Mouse (Mus musculus): ENCODE results near the gene Dr1. TPM values are rescaled to one million over a fixed set of nuclear protein-coding genes. Genes with fewer than 3 reads are reported as not detected.
"Not testable (repeated sequence)": the region's sequence is repeated elsewhere in the genome, so short reads cannot be mapped to it uniquely, and the experiment has no call there.

The Dr1 gene
- polyA plus RNA-seq, 1 experiment from 2014 or later = 66.8 TPM

DNA sequence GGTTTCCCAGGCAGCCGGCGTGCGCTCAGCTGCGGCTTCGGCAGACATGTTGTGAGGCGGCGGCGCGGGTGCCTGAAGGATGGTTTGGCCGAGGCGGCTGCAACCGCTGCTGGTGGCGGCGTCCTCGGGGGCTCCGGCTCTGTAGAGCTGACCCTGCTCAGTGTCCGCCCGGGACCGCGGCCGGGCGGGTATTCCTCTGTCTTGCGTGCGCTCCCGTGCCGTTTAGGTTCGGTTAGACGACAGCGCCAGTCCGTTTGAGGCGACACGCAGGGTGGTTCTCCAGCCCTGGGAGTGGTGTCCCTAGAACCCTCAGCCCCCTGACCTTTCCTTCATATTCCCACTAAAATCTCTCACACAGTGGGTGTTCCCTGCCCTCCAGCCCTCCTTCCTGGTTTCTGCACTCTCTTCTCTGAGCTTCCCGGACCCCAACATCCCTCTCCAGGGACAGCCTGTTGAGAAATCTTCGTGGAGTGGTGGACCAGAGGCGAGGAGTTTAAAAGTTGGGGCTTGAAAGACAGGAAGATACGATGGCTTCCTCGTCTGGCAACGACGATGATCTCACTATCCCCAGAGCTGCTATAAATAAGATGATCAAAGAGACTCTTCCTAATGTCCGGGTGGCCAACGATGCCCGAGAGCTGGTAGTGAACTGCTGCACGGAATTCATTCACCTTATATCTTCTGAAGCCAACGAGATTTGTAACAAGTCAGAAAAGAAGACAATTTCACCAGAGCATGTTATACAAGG, 540 bp downstream of the Dr1 start:
- Histone ChIP-seq H3K36me3 (ENCODE audit: control insufficient read depth, insufficient read depth, low read length) (no peaks in the 10 kb centered on the region), H3K9ac (ENCODE audit: low read length) (peak overlapping the region; percentile 90), H3K27ac (ENCODE audit: low read depth, low read length) (peak overlapping the region; percentile 89), H3K4me2 (peak overlapping the region; percentile 66), H3K4me1 (ENCODE audit: control insufficient read depth, insufficient read depth, low read length) (peaks cover 21% of the 10 kb centered on the region), H3K27me3 (ENCODE audit: control insufficient read depth, insufficient read depth, low read length) (no peaks in the 10 kb centered on the region), H3K9me3 (ENCODE audit: control insufficient read depth, low read length) (no peaks in the 10 kb centered on the region), H3K4me3 (ENCODE audit: low read depth, low read length) (peak overlapping the region; percentile 90)
- DNase-seq (ENCODE audit: low spot score, missing footprints) (peak; percentile 90), ATAC-seq (ENCODE audit: low FRiP score) (peak; percentile 82)
- WGBS = 1% methylated on average over 44 of the region's 44 CpGs

DNA sequence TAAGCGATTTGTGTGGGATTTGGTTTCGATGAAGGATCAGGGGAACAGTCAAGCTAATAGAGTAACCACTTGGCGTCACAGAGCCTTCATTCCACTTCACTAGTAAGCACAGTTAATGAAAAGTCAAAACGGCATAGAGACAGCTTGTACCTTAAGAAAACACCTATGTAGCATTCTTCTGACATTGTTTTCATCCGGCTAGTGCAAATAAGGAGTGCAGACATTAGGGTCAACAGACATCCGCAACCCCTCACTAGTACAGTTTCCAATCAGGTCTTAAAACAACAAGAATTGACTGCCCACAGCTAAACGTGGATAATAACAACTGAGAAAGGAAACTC, 1.1 kb downstream of the Dr1 start:
- H3K27ac ChIP-seq (ENCODE audit: low read depth, low read length) = no peak overlapping the region
- H3K9ac ChIP-seq (ENCODE audit: low read length) = peak overlapping the region; percentile 90
- WGBS = 18% methylated on average over 7 of the region's 7 CpGs
- H3K36me3 ChIP-seq (ENCODE audit: control insufficient read depth, insufficient read depth, low read length) = no peaks in the 10 kb centered on the region
- H3K4me3 ChIP-seq (ENCODE audit: low read depth, low read length) = peak overlapping the region; percentile 90
- H3K9me3 ChIP-seq (ENCODE audit: control insufficient read depth, low read length) = no peaks in the 10 kb centered on the region
- H3K4me2 ChIP-seq = peak overlapping the region; percentile 66
- no peak for DNase-seq (ENCODE audit: low spot score, missing footprints)
- no peaks in the 10 kb centered on the region for H3K27me3 ChIP-seq (ENCODE audit: control insufficient read depth, insufficient read depth, low read length)
- no peak for ATAC-seq (ENCODE audit: low FRiP score)
- H3K4me1 ChIP-seq (ENCODE audit: control insufficient read depth, insufficient read depth, low read length) = peaks cover 21% of the 10 kb centered on the region

- peak; percentile 85 for DNase-seq (ENCODE audit: low spot score, missing footprints)
- 63% methylated on average over 9 of the region's 9 CpGs for WGBS
- Histone ChIP-seq H3K9ac (ENCODE audit: low read length) (peak overlapping the region; percentile 90), H3K36me3 (ENCODE audit: control insufficient read depth, insufficient read depth, low read length) (no peaks in the 10 kb centered on the region), H3K4me1 (ENCODE audit: control insufficient read depth, insufficient read depth, low read length) (peaks cover 21% of the 10 kb centered on the region), H3K27ac (ENCODE audit: low read depth, low read length) (no peak overlapping the region), H3K4me2 (peak overlapping the region; percentile 66), H3K9me3 (ENCODE audit: control insufficient read depth, low read length) (no peaks in the 10 kb centered on the region), H3K4me3 (ENCODE audit: low read depth, low read length) (peak overlapping the region; percentile 90), H3K27me3 (ENCODE audit: control insufficient read depth, insufficient read depth, low read length) (no peaks in the 10 kb centered on the region)
- no peak for ATAC-seq (ENCODE audit: low FRiP score)
These were observed 1.7 kb downstream of the Dr1 start for GRCm38 (mm10) chr5:108270415-108270814.

- 93% methylated on average over 6 of the region's 6 CpGs for WGBS
- H3K27ac ChIP-seq (ENCODE audit: low read depth, low read length); H3K36me3 ChIP-seq (ENCODE audit: control insufficient read depth, insufficient read depth, low read length); H3K27me3 ChIP-seq (ENCODE audit: control insufficient read depth, insufficient read depth, low read length); ATAC-seq (ENCODE audit: low FRiP score); H3K4me3 ChIP-seq (ENCODE audit: low read depth, low read length); H3K9me3 ChIP-seq (ENCODE audit: control insufficient read depth, low read length); DNase-seq (ENCODE audit: low spot score, missing footprints); H3K9ac ChIP-seq (ENCODE audit: low read length): not testable (repeated sequence)
- peaks cover 21% of the 10 kb centered on the region for H3K4me1 ChIP-seq (ENCODE audit: control insufficient read depth, insufficient read depth, low read length)
- H3K4me2 ChIP-seq = 0 out of 2 replicates have a peak overlapping the region, but pooled peaks have one; percentile 11
These were observed 2.6 kb downstream of the Dr1 start for GRCm38 (mm10) chr5:108271345-108271744.

- no peaks in the 10 kb centered on the region for H3K9me3 ChIP-seq (ENCODE audit: control insufficient read depth, low read length)
- H3K36me3 ChIP-seq (ENCODE audit: control insufficient read depth, insufficient read depth, low read length) = no peaks in the 10 kb centered on the region
- H3K27me3 ChIP-seq (ENCODE audit: control insufficient read depth, insufficient read depth, low read length) = no peaks in the 10 kb centered on the region
- H3K4me2 ChIP-seq = no peak overlapping the region
- WGBS = 98% methylated on average over 2 of the region's 2 CpGs
- H3K4me1 ChIP-seq (ENCODE audit: control insufficient read depth, insufficient read depth, low read length) = no peaks in the 10 kb centered on the region
- no peak for ATAC-seq (ENCODE audit: low FRiP score)
- DNase-seq (ENCODE audit: low spot score, missing footprints) = no peak
- no peak overlapping the region for H3K27ac ChIP-seq (ENCODE audit: low read depth, low read length)
- H3K9ac ChIP-seq (ENCODE audit: low read length) = no peak overlapping the region
- H3K4me3 ChIP-seq (ENCODE audit: low read depth, low read length) = no peak overlapping the region
These were observed 18.3 kb downstream of the Dr1 start for GRCm38 (mm10) chr5:108286957-108287356.

- DNase-seq (ENCODE audit: low spot score, missing footprints) = peak; percentile 35
- Histone ChIP-seq H3K27ac (ENCODE audit: low read depth, low read length) (no peak overlapping the region), H3K27me3 (ENCODE audit: control insufficient read depth, insufficient read depth, low read length) (no peaks in the 10 kb centered on the region), H3K4me3 (ENCODE audit: low read depth, low read length) (no peak overlapping the region), H3K9ac (ENCODE audit: low read length) (no peak overlapping the region), H3K4me1 (ENCODE audit: control insufficient read depth, insufficient read depth, low read length) (no peaks in the 10 kb centered on the region), H3K9me3 (ENCODE audit: control insufficient read depth, low read length) (no peaks in the 10 kb centered on the region), H3K36me3 (ENCODE audit: control insufficient read depth, insufficient read depth, low read length) (no peaks in the 10 kb centered on the region), H3K4me2 (no peak overlapping the region)
- WGBS = 65% methylated on average over 3 of the region's 3 CpGs
- ATAC-seq (ENCODE audit: low FRiP score) = no peak
These were observed 32.9 kb downstream of the Dr1 start for GRCm38 (mm10) chr5:108301567-108301966.

- Histone ChIP-seq H3K4me2 (peak within 1 kb of the TSS; percentile 78), H3K4me1 (ENCODE audit: control insufficient read depth, insufficient read depth, low read length) (peaks cover 5% of the 10 kb centered on the region), H3K27me3 (ENCODE audit: control insufficient read depth, insufficient read depth, low read length) (no peaks in the 10 kb centered on the region), H3K9me3 (ENCODE audit: control insufficient read depth, low read length) (no peaks in the 10 kb centered on the region), H3K27ac (ENCODE audit: low read depth, low read length) (peak within 1 kb of the TSS; percentile 59), H3K4me3 (ENCODE audit: low read depth, low read length) (peak within 1 kb of the TSS; percentile 78), H3K9ac (ENCODE audit: low read length) (peak within 1 kb of the TSS; percentile 85), H3K36me3 (ENCODE audit: control insufficient read depth, insufficient read depth, low read length) (no peaks in the 10 kb centered on the region)
- DNase-seq (ENCODE audit: low spot score, missing footprints) = peak; percentile 98
- ATAC-seq (ENCODE audit: low FRiP score) = peak; percentile 99
- WGBS = under 1% methylated on average over 57 of the region's 57 CpGs
These were observed 43.7 kb downstream of the Dr1 start, which contains the start of gene Pigg for GRCm38 (mm10) chr5:108312224-108313064. TSS of gene Pigg (plus strand) at chr5:108312609.

GRCm38 (mm10) chr5:108313065-108313860, 44.6 kb downstream of the Dr1 start:
- no peaks in the 10 kb centered on the region for H3K9me3 ChIP-seq (ENCODE audit: control insufficient read depth, low read length)
- 8% methylated on average over 16 of the region's 16 CpGs for WGBS
- DNase-seq (ENCODE audit: low spot score, missing footprints) (peak; percentile 85), ATAC-seq (ENCODE audit: low FRiP score) (no peak; the same call in 1 of the 2 replicates)
- H3K4me3 ChIP-seq (ENCODE audit: low read depth, low read length) = peak overlapping the region; percentile 78
- H3K27me3 ChIP-seq (ENCODE audit: control insufficient read depth, insufficient read depth, low read length) = no peaks in the 10 kb centered on the region
- H3K9ac ChIP-seq (ENCODE audit: low read length) = peak overlapping the region; percentile 85
- no peaks in the 10 kb centered on the region for H3K36me3 ChIP-seq (ENCODE audit: control insufficient read depth, insufficient read depth, low read length)
- H3K4me2 ChIP-seq = peak overlapping the region; percentile 78
- H3K4me1 ChIP-seq (ENCODE audit: control insufficient read depth, insufficient read depth, low read length) = peaks cover 5% of the 10 kb centered on the region
- no peak overlapping the region for H3K27ac ChIP-seq (ENCODE audit: low read depth, low read length)

Measured in midbrain, embryonic 11.5 days (tissue).